Mouse (Mus musculus) spleen, adult 2 months (tissue): ENCODE measurements around the gene Ano9. TPM values are rescaled to one million over a fixed set of nuclear protein-coding genes. Genes with fewer than 3 reads are reported as not detected.

ENCODE experiments used
- DNase-seq, 2 experiments: peaks; one replicate each; pipeline versions ENCODE4 v3.0.0 to v3.0.0-alpha.2; 2012 to 2021; ENCODE audit warnings: low spot score in 2 of 2, low read depth in 1 of 2
- H3K27ac ChIP-seq: fragments of 200-500 bp; 2 replicates; pipeline ENCODE4 v1.5.1; 2012; ENCODE audit warnings: low read length, inconsistent platforms; ENCODE audit not compliant: insufficient read depth
- H3K27me3 ChIP-seq: fragments of 200-500 bp; 2 replicates; pipeline ENCODE4 v1.6.1; 2012; ENCODE audit warnings: mild to moderate bottlenecking, moderate library complexity, low read length, inconsistent platforms; ENCODE audit not compliant: control insufficient read depth, insufficient read depth
- H3K36me3 ChIP-seq: fragments of 200-500 bp; 2 replicates; pipeline ENCODE4 v1.6.1; 2012; ENCODE audit warnings: mild to moderate bottlenecking, low read length, inconsistent platforms; ENCODE audit not compliant: control insufficient read depth, insufficient read depth
- H3K4me1 ChIP-seq: fragments of 200-500 bp; 2 replicates; pipeline ENCODE4 v1.6.1; 2011; ENCODE audit warnings: inconsistent platforms; ENCODE audit not compliant: control insufficient read depth, insufficient read depth, insufficient read length
- H3K4me3 ChIP-seq: fragments of 200-500 bp; 2 replicates; pipeline ENCODE4 v1.5.1; 2011; ENCODE audit warnings: mild to moderate bottlenecking, inconsistent platforms; ENCODE audit not compliant: insufficient read depth, insufficient read length; ENCODE audit errors: extremely low read depth
- CTCF ChIP-seq: fragments of 200-500 bp; IDR thresholded peaks from 2 replicates; pipeline ENCODE4 v1.5.1; 2011; ENCODE audit warnings: mild to moderate bottlenecking, inconsistent platforms; ENCODE audit not compliant: insufficient read depth, insufficient read length, insufficient replicate concordance; ENCODE audit errors: extremely low read depth
- POLR2A ChIP-seq: fragments of 200-500 bp; IDR thresholded peaks from 2 replicates; pipeline ENCODE4 v1.6.1; 2011; ENCODE audit warnings: low read depth, low read length, inconsistent platforms
- WGBS: fragments of 180-500 bp; shearing (Covaris S2); methylation state at CpG from one replicate; pipeline ENCODE4 v1.1.7; 2018; 5-methylcytosine and 5-hydroxymethylcytosine counted together
- polyA plus RNA-seq: library from polyadenylated mRNA; depleted of rRNA; stranded (reverse); fragments of >200 nt; gene quantifications from 2 replicates; pipeline ENCODE4 v1.2.3, GENCODE M21; 2012

Gene Ano9
- polyA plus RNA-seq, 1 experiment, result 0.02 TPM

DNA sequence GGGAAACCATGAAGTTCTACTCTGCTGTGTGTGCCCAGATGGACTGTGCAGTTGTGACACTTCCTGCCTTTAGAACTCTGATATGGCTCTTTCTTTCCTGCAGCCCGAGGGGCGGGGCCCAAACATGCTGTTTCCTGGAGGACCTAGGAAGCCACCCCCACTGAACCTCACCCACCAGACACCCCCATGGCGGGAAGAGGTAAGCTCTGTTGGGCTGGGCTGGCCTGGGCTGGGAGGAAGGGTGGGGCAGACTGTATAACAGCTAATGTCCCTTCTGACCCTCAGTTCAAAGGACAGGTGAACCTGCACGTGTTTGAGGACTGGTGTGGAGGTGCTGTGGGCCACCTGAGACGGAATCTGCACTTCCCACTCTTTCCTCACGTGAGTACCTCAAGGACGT lies 53.4 kb downstream of the Ano9 start:
- DNase-seq, result no peak
- Histone ChIP-seq H3K4me1 (peaks cover 10% of the 10 kb centered on the region), H3K4me3 (no peak overlapping the region), H3K27ac (no peak overlapping the region), H3K36me3 (no peaks in the 10 kb centered on the region), H3K27me3 (peaks cover 15% of the 10 kb centered on the region)
- TF ChIP-seq CTCF, result no peak
- TF ChIP-seq POLR2A, result no peak
- 34% methylated on average over 7 of the region's 7 CpGs for WGBS

DNA sequence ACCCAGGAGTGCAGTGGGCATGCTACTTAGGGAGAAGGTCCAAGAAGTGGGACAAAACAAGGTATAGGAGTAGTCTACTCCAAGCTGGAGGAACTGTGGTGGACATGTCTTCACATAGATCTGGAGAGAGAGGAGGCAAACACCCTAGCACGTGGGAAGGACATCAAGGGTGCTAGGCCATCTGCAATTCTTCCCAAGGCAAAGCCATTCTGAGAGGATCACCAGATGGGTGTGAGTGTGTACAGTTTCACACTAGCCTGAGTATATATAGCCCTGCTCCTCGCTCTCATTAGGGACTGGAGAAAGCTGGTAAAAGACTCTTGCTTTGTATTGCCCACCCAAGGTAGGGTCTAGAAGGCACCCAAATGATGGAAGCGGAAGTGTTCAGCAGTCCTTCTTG lies 54.3 kb downstream of the Ano9 start:
- no peak overlapping the region for H3K27ac ChIP-seq
- TF ChIP-seq CTCF (no peak), POLR2A (no peak)
- peaks cover 10% of the 10 kb centered on the region for H3K4me1 ChIP-seq
- no peak overlapping the region for H3K4me3 ChIP-seq
- WGBS, result 89% methylated on average over 3 of the region's 3 CpGs
- no peak for DNase-seq
- H3K27me3 ChIP-seq, result peaks cover 15% of the 10 kb centered on the region
- H3K36me3 ChIP-seq, result no peaks in the 10 kb centered on the region

DNA sequence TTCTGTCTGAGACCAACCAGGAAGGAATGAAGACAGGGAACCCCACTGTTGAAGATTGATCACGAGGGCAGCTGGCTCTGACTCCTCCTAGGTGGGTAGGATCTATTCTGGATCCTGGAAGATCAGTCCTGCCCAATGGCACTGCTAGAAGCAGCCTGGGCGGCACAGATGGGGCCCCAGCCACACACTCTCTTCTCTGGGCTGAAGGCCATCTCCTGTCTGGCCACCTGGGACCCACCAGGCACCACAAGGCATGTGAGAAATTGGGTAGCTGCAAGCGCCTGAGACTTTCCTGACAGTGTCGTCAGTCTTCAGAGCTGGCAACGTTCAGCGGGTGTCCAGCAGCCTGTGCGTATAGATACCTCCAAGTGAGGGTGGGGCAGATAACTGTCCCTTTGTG lies 55.1 kb downstream of the Ano9 start:
- H3K27me3 ChIP-seq, result peaks cover 15% of the 10 kb centered on the region
- H3K27ac ChIP-seq, result no peak overlapping the region
- H3K4me3 ChIP-seq, result no peak overlapping the region
- 46% methylated on average over 7 of the region's 7 CpGs for WGBS
- TF ChIP-seq POLR2A (no peak), CTCF (no peak)
- peaks cover 10% of the 10 kb centered on the region for H3K4me1 ChIP-seq
- DNase-seq, result no peak
- H3K36me3 ChIP-seq, result no peaks in the 10 kb centered on the region

DNA sequence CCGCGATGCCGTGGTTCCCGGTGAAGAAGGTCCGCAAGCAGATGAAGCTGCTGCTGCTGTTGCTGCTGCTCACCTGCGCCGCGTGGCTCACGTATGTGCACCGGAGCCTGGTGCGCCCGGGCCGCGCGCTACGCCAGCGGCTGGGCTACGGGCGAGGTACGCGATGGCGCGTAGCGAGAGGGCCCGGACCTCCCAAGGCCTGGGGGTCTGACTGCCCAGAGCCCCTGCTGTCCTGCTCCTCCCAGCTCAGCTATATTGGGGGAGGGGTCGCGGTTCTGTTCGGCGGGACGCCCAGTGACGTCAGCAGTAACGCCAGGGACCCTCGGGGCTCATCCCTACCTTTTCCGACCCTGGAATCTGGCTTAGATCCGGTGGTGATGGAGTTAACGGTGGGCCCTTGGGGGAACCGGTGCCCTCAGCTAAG lies 56.3 kb downstream of the Ano9 start:
- H3K4me3 ChIP-seq, result no peak overlapping the region
- no peak overlapping the region for H3K27ac ChIP-seq
- H3K4me1 ChIP-seq, result peaks cover 10% of the 10 kb centered on the region
- WGBS, result 9% methylated on average over 32 of the region's 37 CpGs
- H3K36me3 ChIP-seq, result no peaks in the 10 kb centered on the region
- TF ChIP-seq CTCF, result no peak
- TF ChIP-seq POLR2A, result no peak
- no peak for DNase-seq
- peaks cover 15% of the 10 kb centered on the region for H3K27me3 ChIP-seq

DNA sequence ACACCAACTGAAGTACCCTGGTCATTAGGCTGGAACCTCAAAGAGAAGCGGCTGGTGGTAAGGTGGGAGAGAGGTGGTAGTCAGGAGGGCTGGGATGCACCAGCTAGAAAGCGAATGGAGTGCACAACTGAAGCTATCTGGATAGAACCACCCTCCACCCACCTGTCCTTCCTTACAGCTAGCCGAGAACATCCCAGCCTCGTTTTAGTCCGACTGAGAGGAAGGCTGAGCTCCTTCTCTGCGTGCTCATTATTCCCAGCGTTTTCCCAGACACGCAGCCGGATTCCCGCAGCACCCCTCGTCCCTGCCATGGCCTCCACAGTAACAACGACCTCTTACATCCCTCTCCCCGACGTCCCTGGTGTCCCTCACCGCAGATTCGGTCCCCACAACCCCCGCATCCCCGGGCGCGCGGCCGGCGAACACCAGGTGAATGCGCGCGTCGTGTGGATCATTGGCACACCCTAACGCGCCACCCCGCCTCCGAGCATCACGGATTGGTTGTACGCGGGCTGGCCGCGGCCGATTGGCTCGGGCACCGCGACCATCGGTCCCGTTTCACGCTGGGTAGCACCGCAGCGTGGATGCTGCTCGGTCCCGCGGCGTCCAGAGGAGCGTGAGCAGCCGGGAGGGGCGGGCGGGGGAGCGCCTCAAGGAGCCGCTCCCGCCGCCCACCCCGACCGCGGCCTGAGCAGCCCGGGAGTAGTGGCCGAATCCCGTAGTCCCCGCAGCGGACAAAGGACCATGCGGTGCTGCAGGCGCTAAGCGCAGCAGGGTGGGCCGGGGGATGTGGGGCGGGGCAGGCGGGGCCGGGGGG lies 57.0 kb downstream of the Ano9 start, which contains the start of gene B4galnt4:
B4galnt4 (plus strand) TSS at position 679 of the 817 bp plus-strand sequence.
- Histone ChIP-seq H3K27me3 (peaks cover 15% of the 10 kb centered on the region), H3K36me3 (no peaks in the 10 kb centered on the region), H3K4me3 (peak within 1 kb of the TSS; percentile 29; the same call in 1 of the 2 replicates), H3K27ac (no peak within 1 kb of the TSS), H3K4me1 (peaks cover 10% of the 10 kb centered on the region)
- no peak for DNase-seq
- TF ChIP-seq CTCF, result no peak
- TF ChIP-seq POLR2A, result no peak
- WGBS, result 3% methylated on average over 67 of the region's 72 CpGs

DNA sequence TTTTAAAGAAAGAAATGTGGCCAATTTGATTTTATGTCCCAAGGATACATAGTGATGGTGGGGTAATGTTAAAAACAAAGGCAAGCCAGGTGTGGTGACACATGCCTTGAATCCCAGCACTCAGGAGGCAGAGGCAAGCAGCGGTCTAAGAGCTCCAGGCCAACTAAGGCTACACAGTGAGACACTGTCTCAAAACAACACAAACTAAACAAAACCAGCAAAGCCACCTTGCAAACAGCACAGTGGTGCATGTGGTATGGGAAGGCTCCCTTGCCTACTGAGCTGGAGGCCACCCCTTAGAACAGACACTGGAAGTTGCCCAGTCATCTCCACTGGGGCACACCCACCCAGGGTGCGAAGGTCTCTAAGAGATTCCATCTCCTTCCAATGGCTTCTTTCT lies 57.7 kb downstream of the Ano9 start:
- TF ChIP-seq CTCF (no peak), POLR2A (no peak)
- Histone ChIP-seq H3K27ac (no peak overlapping the region), H3K36me3 (no peaks in the 10 kb centered on the region), H3K4me3 (no peak overlapping the region), H3K4me1 (peaks cover 10% of the 10 kb centered on the region), H3K27me3 (peaks cover 15% of the 10 kb centered on the region)
- 79% methylated on average over 2 of the region's 2 CpGs for WGBS
- no peak for DNase-seq
